Mouse (Mus musculus) Patski (cell line): ENCODE measurements around the gene Ppp1r3e. TPM values are rescaled to one million over a fixed set of nuclear protein-coding genes. Genes with fewer than 3 reads are reported as not detected.
A peak's percentile ranks its signal among the peaks of the same experiment; 100 is the strongest.

Experiments
- ATAC-seq: fragments of 100-300 bp; one replicate; pipeline ENCODE4 v1.8.0; 2021
- CTCF ChIA-PET: fragments of 350-600 bp; sonication (Branson Sonifier 250); formaldehyde crosslinking; loops from one replicate; lab custom pipeline; 2022; ENCODE audit warnings: inconsistent platforms; lab: Charles Lee
- POLR2A ChIA-PET: fragments of 350-600 bp; sonication (Branson Sonifier 250); formaldehyde crosslinking; loops from one replicate; lab custom pipeline; 2022; ENCODE audit warnings: antibody characterized with exemption, inconsistent platforms; lab: Charles Lee
- DNase-seq: peaks from one replicate; pipeline ENCODE4 v3.0.0-alpha.2; 2011; ENCODE audit warnings: low read depth, low spot score
- H3K27me3 ChIP-seq: fragments of 371-371 bp; one replicate; pipeline ENCODE4 v1.5.1; 2021
- CTCF ChIP-seq: fragments of 100-300 bp; IDR thresholded peaks from one replicate; pipeline ENCODE4 v1.5.1; 2021
- in situ Hi-C: fragments of 300-500 bp; cut with MboI; formaldehyde crosslinking; loops from 3 replicates; pipeline ENCODE4 v1.11.1; 2018; ENCODE audit warnings: low pct_unique_long_range_greater_than_20kb, mixed read lengths
- polyA plus RNA-seq: library from polyadenylated mRNA; unstranded; gene quantifications from one replicate; pipeline ENCODE4 v1.2.3, GENCODE M21; 2021

Gene Ppp1r3e
- polyA plus RNA-seq, 1 experiment from 2014 or later, result 4.4 TPM

GRCm38 (mm10) chr14:54864313-54865036 is 12.9 kb downstream of the Ppp1r3e start:
- CTCF ChIA-PET, result no interaction called here
- ATAC-seq, result no peak
- TF ChIP-seq CTCF, result no peak
- in situ Hi-C loops, result no loop called here
- DNase-seq, result no peak
- H3K27me3 ChIP-seq, result no peaks in the 10 kb centered on the region
- POLR2A ChIA-PET, result interaction anchor here (1.2 kb wide), 1 partner anchor 30 kb away, joined by 7 read pairs; no protein-coding TSS in a partner anchor

GRCm38 (mm10) chr14:54863501-54864312 is 13.6 kb downstream of the Ppp1r3e start:
- ChIA-PET CTCF (interaction anchor here (1.4 kb wide), 1 partner anchor 16 kb away, joined by 4 read pairs; no protein-coding TSS in a partner anchor), POLR2A (interaction anchor here (0.6 to 1.0 kb wide), 3 partner anchors 13 to 809 kb away, joined by 3 to 4 read pairs (median 3); no protein-coding TSS in a partner anchor)
- peak; percentile 99 for ATAC-seq
- in situ Hi-C loops, result no loop called here
- H3K27me3 ChIP-seq, result no peaks in the 10 kb centered on the region
- TF ChIP-seq CTCF, result no peak
- no peak for DNase-seq

GRCm38 (mm10) chr14:54860511-54860910 is 16.8 kb downstream of the Ppp1r3e start:
- POLR2A ChIA-PET, result no interaction called here
- DNase-seq, result no peak
- ATAC-seq, result no peak
- in situ Hi-C loops, result no loop called here
- CTCF ChIA-PET, result interaction anchor here (1.0 to 1.6 kb wide), 6 partner anchors 13 to 160 kb away, joined by 3 to 6 read pairs (median 4); partner anchors contain the start of gene Ngdn
- no peaks in the 10 kb centered on the region for H3K27me3 ChIP-seq
- peak; percentile 72 for TF ChIP-seq CTCF

GRCm38 (mm10) chr14:54857891-54858290 is 19.5 kb downstream of the Ppp1r3e start:
- POLR2A ChIA-PET, result no interaction called here
- ATAC-seq (no peak), DNase-seq (no peak)
- H3K27me3 ChIP-seq, result no peaks in the 10 kb centered on the region
- TF ChIP-seq CTCF, result no peak
- CTCF ChIA-PET, result interaction anchor here (1.0 kb wide), 1 partner anchor 143 kb away, joined by 3 read pairs; no protein-coding TSS in a partner anchor
- in situ Hi-C loops, result no loop called here

GRCm38 (mm10) chr14:54856703-54857102 is 20.6 kb downstream of the Ppp1r3e start:
- in situ Hi-C loops, result no loop called here
- CTCF ChIA-PET, result no interaction called here
- no peak for TF ChIP-seq CTCF
- POLR2A ChIA-PET, result no interaction called here
- ATAC-seq (no peak), DNase-seq (no peak)
- H3K27me3 ChIP-seq, result no peaks in the 10 kb centered on the region

GRCm38 (mm10) chr14:54855726-54856125 is 21.6 kb downstream of the Ppp1r3e start:
- ChIA-PET CTCF (no interaction called here), POLR2A (no interaction called here)
- ATAC-seq, result no peak
- in situ Hi-C loops, result no loop called here
- no peak for TF ChIP-seq CTCF
- no peak for DNase-seq
- H3K27me3 ChIP-seq, result no peaks in the 10 kb centered on the region

- TF ChIP-seq CTCF, result peak; percentile 49
- ChIA-PET POLR2A (no interaction called here), CTCF (interaction anchor here (1.1 to 2.3 kb wide), 8 partner anchors 9 to 172 kb away, joined by 3 to 6 read pairs (median 4); partner anchors contain the start of gene Ngdn)
- in situ Hi-C loops, result loop anchor here (5.0 kb wide), 1 partner anchor 94 kb away; the partner anchor contains the start of gene Cmtm5
- peaks cover 20% of the 10 kb centered on the region for H3K27me3 ChIP-seq
- DNase-seq (no peak), ATAC-seq (no peak)
Observed at GRCm38 (mm10) chr14:54843461-54843860, 33.9 kb downstream of the Ppp1r3e start.

GRCm38 (mm10) chr14:54823716-54824115 is 53.6 kb downstream of the Ppp1r3e start:
- in situ Hi-C loops, result no loop called here
- TF ChIP-seq CTCF, result no peak
- ChIA-PET CTCF (no interaction called here), POLR2A (no interaction called here)
- H3K27me3 ChIP-seq, result peaks cover 18% of the 10 kb centered on the region
- ATAC-seq, result no peak
- DNase-seq, result no peak

Other genes starting within 250 kb of the Ppp1r3e start
- gene Gm17606, start 236.6 kb downstream of the Ppp1r3e start, polyA plus RNA-seq, result not detected
- gene Cdh24, start 236.2 kb downstream of the Ppp1r3e start, polyA plus RNA-seq, result 7.0 TPM
- gene 1700123O20Rik, start 191.3 kb downstream of the Ppp1r3e start, polyA plus RNA-seq, result 69.8 TPM
- 215 TPM for gene Acin1, start 190.6 kb downstream of the Ppp1r3e start, polyA plus RNA-seq
- 0.03 TPM for gene Gm29776, start 178.7 kb downstream of the Ppp1r3e start, polyA plus RNA-seq
- gene Cebpe, start 165.4 kb downstream of the Ppp1r3e start, polyA plus RNA-seq, result not detected
- gene Slc7a8, start 95.6 kb downstream of the Ppp1r3e start, polyA plus RNA-seq, result 0.04 TPM
- not detected for gene Rnf212b, start 63.4 kb downstream of the Ppp1r3e start, polyA plus RNA-seq
- 14.5 TPM for gene Homez, start 6.6 kb downstream of the Ppp1r3e start, polyA plus RNA-seq
- gene Bcl2l2, start 5.8 kb upstream of the Ppp1r3e start, polyA plus RNA-seq, result 37.7 TPM
- 1.2 TPM for gene Gm20521, start 5.9 kb upstream of the Ppp1r3e start, polyA plus RNA-seq
- gene Pabpn1, start 14.9 kb upstream of the Ppp1r3e start, polyA plus RNA-seq, result 194 TPM
- 25.3 TPM for gene Slc22a17, start 35.6 kb upstream of the Ppp1r3e start, polyA plus RNA-seq
- gene Efs, start 48.6 kb upstream of the Ppp1r3e start, polyA plus RNA-seq, result not detected
- not detected for gene Il25, start 55.1 kb upstream of the Ppp1r3e start, polyA plus RNA-seq
- not detected for gene Cmtm5, start 58.7 kb upstream of the Ppp1r3e start, polyA plus RNA-seq
- 0.18 TPM for gene Myh6, start 89.4 kb upstream of the Ppp1r3e start, polyA plus RNA-seq
- gene Gm17428, start 99.4 kb upstream of the Ppp1r3e start, polyA plus RNA-seq, result not detected
- 0.23 TPM for gene Myh7, start 117.1 kb upstream of the Ppp1r3e start, polyA plus RNA-seq
- 43.7 TPM for gene Ngdn, start 137.9 kb upstream of the Ppp1r3e start, polyA plus RNA-seq
- gene Zfhx2, start 214.8 kb upstream of the Ppp1r3e start, polyA plus RNA-seq, result 6.1 TPM
- gene Thtpa, start 217.2 kb upstream of the Ppp1r3e start, polyA plus RNA-seq, result 31.8 TPM
- 25.9 TPM for gene Ap1g2, start 229.0 kb upstream of the Ppp1r3e start, polyA plus RNA-seq
- 0.92 TPM for gene Jph4, start 239.4 kb upstream of the Ppp1r3e start, polyA plus RNA-seq